Mouse (Mus musculus) stomach, adult 2 months (tissue): Measurements from ENCODE around the gene Elovl4. TPM values are rescaled to one million over a fixed set of nuclear protein-coding genes. Genes with fewer than 3 reads are reported as not detected.

Source experiments
- polyA plus RNA-seq: library from polyadenylated mRNA; depleted of rRNA; stranded (reverse); fragments of >200 nt; gene quantifications from 2 replicates; pipeline ENCODE4 v1.2.3, GENCODE M21; 2012; rRNA removed

Elovl4 gene
- 61.7 and 115 TPM in 2 replicates for polyA plus RNA-seq

DNA sequence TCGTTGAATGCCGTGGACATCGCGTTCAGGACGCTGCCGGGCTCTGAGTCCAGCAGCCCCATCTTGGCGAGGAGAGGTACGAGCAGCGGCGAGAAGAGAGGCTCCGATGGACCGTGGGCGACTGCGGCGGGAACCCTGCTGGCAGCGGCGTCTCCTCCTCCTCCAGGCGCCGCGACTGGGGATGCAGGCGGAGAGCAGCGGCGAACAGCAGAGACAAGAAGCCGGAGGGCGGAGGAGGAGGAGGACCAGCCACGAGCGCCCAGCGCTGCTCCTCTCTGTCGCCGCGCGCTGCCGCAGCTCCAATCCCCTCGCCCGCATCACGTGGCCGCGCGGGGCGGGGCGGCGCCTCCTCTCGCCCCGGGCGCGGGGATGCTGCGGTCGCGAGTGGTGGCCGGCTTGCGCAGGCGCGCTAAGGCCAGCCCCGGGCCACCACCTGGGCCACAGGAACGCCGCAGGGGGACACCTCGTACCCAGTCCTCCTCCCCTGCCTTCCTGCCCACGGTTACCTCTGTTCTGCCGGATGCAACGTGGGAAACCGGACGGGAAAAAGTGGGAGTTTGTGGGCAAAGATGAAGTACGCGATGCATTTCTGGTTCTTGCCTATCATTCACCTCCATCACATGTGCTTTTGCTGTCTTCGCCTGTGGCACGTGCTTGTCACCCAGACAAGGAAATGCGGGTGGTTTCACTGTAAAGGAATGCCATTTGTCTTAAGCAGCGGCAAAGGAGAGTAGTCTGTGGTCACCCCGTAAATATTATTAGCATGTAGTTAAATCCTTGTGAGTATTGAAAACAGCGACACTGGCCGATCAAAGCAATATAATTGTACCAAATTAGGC, at the start of gene Elovl4:
Gene Elovl4 (minus strand): TSS at position 301 of the 839 bp plus-strand sequence.

GRCm38 (mm10) chr9:83833811-83834747, 28.0 kb upstream of the Elovl4 start, which contains the start of gene Ttk:
TSS of gene Ttk (plus strand) at chr9:83834689.

Other genes starting within 250 kb of the Elovl4 start
- gene Ttk, start 28.4 kb upstream of the Elovl4 start, polyA plus RNA-seq = 0.16 and 0.24 TPM in 2 replicates
- gene Bckdhb, start 118.9 kb upstream of the Elovl4 start, polyA plus RNA-seq = 5.9 and 7.9 TPM in 2 replicates